Comparison of ENCODE assay signal across 9 mouse cellular contexts in the genomic region with DNA sequence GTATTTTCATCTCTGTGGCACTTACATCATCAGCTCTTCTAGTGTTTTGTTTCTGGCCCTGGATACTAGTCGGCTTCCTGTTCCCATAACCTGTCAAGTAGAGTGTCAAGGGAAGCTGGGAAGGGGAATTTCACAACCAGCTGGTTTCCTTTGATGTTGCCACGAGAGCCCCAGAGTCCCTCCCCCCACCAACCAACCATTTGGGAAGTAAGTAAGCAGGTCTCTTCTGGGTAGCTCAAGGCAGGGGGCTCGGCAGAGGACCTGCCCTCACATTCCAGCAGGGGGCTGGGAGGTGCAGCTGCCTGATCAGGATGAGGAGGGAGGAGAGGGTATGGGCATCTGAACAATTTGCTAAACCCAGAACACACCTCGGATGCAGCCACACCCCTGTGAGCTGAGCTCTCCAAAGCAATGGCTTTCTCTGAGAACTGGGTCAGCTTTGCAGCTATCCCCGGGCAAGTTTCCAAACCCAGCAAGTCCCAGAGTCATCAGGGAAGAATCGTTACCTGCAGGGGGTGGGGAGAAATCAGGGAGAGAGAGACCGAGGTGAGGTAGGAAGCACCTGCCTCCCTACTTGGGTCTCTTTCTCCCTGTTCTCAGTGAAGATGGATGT. TPM values are rescaled to one million over a fixed set of nuclear protein-coding genes. Genes with fewer than 3 reads are reported as not detected.
DNase-seq lines count a peak whose midpoint lies in the region; ATAC-seq lines count a peak whose summit lies in the region.
"Had no signal": no experiment of that assay in that cellular context is flagged by ENCODE, and none has a peak within 500 bp of the region (broad histone marks: within the 10 kb centered on the region; RNA-seq: fewer than 3 reads in every experiment).

No protein-coding gene starts in this region.

- H3K27me3 ChIP-seq in heart, embryonic 13.5 days (replicated peaks), result no peaks in the 10 kb centered on the region

- no peak for ATAC-seq in heart, embryonic 13.5 days (ENCODE audit: extremely low read depth, insufficient number of reproducible peaks, low FRiP score, low TSS enrichment)

- peaks cover 45% of the 10 kb centered on the region for H3K4me1 ChIP-seq in heart, embryonic 13.5 days

- H3K36me3 ChIP-seq in heart, embryonic 13.5 days, result peaks cover 2% of the 10 kb centered on the region
- H3K36me3 ChIP-seq: G1E had no signal

- H3K4me3 ChIP-seq in heart, embryonic 13.5 days, result no peak overlapping the region

- H3K27ac ChIP-seq in heart, embryonic 13.5 days (replicated peaks), result peak overlapping the region; percentile 37

- WGBS in heart, embryonic 13.5 days, result 9% methylated on average over 7 of the region's 7 CpGs

- H3K4me2 ChIP-seq in heart, embryonic 13.5 days, result peak overlapping the region; percentile 22

- DNase-seq in cerebellum, adult 18-20 months, result peak; percentile 32 to 45
- DNase-seq in cerebellum, adult 8-10 months, result no peak
- DNase-seq in Muller cell, postnatal 12 days (ENCODE audit: inconsistent ontology term), result peak; percentile 82
- peak; percentile 79 to 89 for DNase-seq in lung, adult 18-20 months
- no peak for DNase-seq in layer of hippocampus, postnatal 14 days (ENCODE audit: low spot score in 2 of 2)
- DNase-seq in frontal cortex, postnatal 25 days (ENCODE audit: low spot score in 2 of 2), result no peak
- no peak for DNase-seq in ovary, postnatal 14 days (ENCODE audit: low spot score)

- 0 out of 2 replicates have a peak overlapping the region, but pooled peaks have one; percentile 5 for H3K9ac ChIP-seq in heart, embryonic 13.5 days

- H3K9me3 ChIP-seq in heart, embryonic 13.5 days, result no peaks in the 10 kb centered on the region

RNA-seq across cellular contexts. Expression of a gene that starts 1.5 kb away (rescaled TPM):
- 35.9 and 36.6 TPM in 2 replicates for polyA plus RNA-seq in heart, embryonic 13.5 days (2015; fragmentation: Nextera tagmentation; extraction: Ambion mirVana)
- total RNA-seq in layer of hippocampus, postnatal 14 days (2021), result 10 to 100 TPM; 23.3 to 25.3 TPM
- polyA plus RNA-seq: G1E had no signal

Comparison
In these comparisons a context has a peak if more than half of its experiments do, and no peak if none do; other contexts are left out.
1. DNase-seq: peak in cerebellum, adult 18-20 months (2 of 2), Muller cell, postnatal 12 days (single experiment) and lung, adult 18-20 months (2 of 2); none in cerebellum, adult 8-10 months (single experiment), layer of hippocampus, postnatal 14 days (0 of 2), frontal cortex, postnatal 25 days (0 of 2) and ovary, postnatal 14 days (single experiment).